Mouse (Mus musculus) limb, embryonic 12.5 days (tissue): ENCODE results near the gene Poldip2. TPM values are rescaled to one million over a fixed set of nuclear protein-coding genes. Genes with fewer than 3 reads are reported as not detected.

Source experiments
- ATAC-seq: fragments of 200-750 bp; cut with Nextera tagmentation; 2 replicates; pipeline ENCODE4 v1.8.0; 2017; ENCODE audit warnings: low read depth, moderate TSS enrichment; ENCODE audit not compliant: insufficient number of reproducible peaks, insufficient read depth, low FRiP score, low TSS enrichment
- H3K27ac ChIP-seq: fragments of 300-500 bp; sonication (generic); 2 replicates; pipeline ENCODE4 v1.5.1; 2016; ENCODE audit warnings: mild to moderate bottlenecking, moderate library complexity
- H3K27me3 ChIP-seq: fragments of 300-500 bp; sonication (generic); 2 replicates; pipeline ENCODE4 v1.6.1; 2016; ENCODE audit warnings: mild to moderate bottlenecking, moderate library complexity
- H3K36me3 ChIP-seq: fragments of 300-500 bp; sonication (generic); 2 replicates; pipeline ENCODE4 v1.6.1; 2016; ENCODE audit warnings: mild to moderate bottlenecking, moderate library complexity
- H3K4me1 ChIP-seq: fragments of 300-500 bp; sonication (generic); replicated peaks from 2 replicates; pipeline ENCODE4 v1.6.1; 2016
- H3K4me2 ChIP-seq: fragments of 300-500 bp; sonication (generic); 2 replicates; pipeline ENCODE4 v1.6.1; 2016; ENCODE audit warnings: mild to moderate bottlenecking, moderate library complexity
- H3K4me3 ChIP-seq: fragments of 300-500 bp; sonication (generic); replicated peaks from 2 replicates; pipeline ENCODE4 v1.5.1; 2016; ENCODE audit warnings: mild to moderate bottlenecking
- H3K9ac ChIP-seq: fragments of 300-500 bp; sonication (generic); replicated peaks from 2 replicates; pipeline ENCODE4 v1.6.1; 2016; ENCODE audit warnings: mild to moderate bottlenecking, moderate library complexity
- H3K9me3 ChIP-seq: fragments of 300-500 bp; sonication (generic); 2 replicates; pipeline ENCODE4 v1.6.1; 2016; ENCODE audit warnings: mild to moderate bottlenecking, moderate library complexity
- WGBS: fragments of 180-500 bp; shearing (Covaris S2); methylation state at CpG from one replicate; pipeline ENCODE4 v1.1.7; 2016; 5-methylcytosine and 5-hydroxymethylcytosine counted together
- polyA plus RNA-seq: library from polyadenylated mRNA; unstranded; fragments of >200 nt; fragmentation: Nextera tagmentation; extraction: Ambion mirVana; gene quantifications from 2 replicates; pipeline ENCODE4 v1.2.1, GENCODE M21; 2016

The Poldip2 gene
- polyA plus RNA-seq, 1 experiment from 2014 or later = 180 TPM

DNA sequence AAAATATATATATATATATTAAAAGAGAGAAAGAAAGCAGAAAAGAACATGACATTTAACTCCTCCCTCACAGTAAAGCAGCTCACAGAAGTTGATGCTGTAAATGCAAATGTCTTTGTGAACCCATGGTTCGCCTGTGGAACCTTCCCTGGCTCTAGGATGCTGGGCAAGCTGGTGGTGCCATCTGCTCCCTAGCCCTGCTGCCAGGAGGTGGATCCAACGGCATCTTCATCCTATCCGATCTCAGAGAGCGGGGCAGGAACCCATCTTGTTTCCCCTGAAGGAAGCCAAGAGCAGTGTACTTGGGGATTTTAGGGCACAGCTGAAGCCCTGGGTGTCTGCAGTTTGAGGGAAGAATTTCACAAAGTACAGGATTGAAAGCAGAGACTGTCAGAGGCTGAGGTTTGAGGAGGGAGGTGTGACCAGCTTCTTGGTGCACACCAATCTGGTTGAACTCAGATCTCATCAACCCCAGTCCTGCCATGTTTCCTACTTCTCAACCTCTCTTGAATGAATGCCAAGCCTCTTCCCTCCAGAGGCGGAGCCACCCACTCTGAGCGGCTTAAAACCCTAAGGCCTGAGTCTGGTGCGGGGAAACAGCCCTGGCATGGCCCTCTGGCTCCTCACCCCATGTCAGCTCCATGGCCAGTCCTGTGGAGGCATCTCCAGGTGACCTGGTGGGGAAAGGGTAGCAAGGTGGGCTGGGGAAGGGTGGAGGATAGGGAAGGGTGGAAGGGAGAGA, 8.9 kb upstream of the Poldip2 start, which contains the start of gene Sebox:
Gene Sebox (plus strand): TSS at position 539 of the 742 bp plus-strand sequence.
- H3K27ac ChIP-seq = no peak within 1 kb of the TSS
- no peak within 1 kb of the TSS for H3K4me2 ChIP-seq
- WGBS = 74% methylated on average over 7 of the region's 7 CpGs
- H3K9me3 ChIP-seq = no peaks in the 10 kb centered on the region
- ATAC-seq = no peak
- no peak within 1 kb of the TSS for H3K4me3 ChIP-seq
- peaks cover 36% of the 10 kb centered on the region for H3K27me3 ChIP-seq
- H3K4me1 ChIP-seq = peaks cover 3% of the 10 kb centered on the region; the same call in 1 of the 2 replicates
- H3K36me3 ChIP-seq = peaks cover 25% of the 10 kb centered on the region
- no peak within 1 kb of the TSS for H3K9ac ChIP-seq

DNA sequence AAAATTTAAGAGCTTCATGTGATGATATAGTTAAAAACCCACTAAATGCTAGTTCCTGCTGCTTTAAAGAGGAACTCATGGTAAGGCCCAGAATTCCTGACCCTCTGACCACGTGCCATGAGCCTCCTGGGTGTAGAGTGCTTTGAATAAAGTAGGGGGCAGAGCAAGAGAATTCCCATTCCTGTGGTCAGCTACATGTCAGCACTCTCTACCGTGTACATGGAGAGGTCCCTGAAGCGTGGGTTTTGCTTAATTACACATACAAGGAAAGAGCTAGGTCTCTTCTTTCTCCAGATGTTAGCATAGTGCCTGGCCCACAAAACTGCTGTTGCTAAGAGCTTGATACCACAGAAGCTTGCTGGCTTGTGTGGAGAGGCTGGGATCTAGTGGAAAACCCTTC, 6.6 kb upstream of the Poldip2 start:
- peaks cover 17% of the 10 kb centered on the region for H3K27me3 ChIP-seq
- no peak overlapping the region for H3K4me3 ChIP-seq
- no peaks in the 10 kb centered on the region for H3K4me1 ChIP-seq
- H3K27ac ChIP-seq = no peak overlapping the region
- H3K9me3 ChIP-seq = no peaks in the 10 kb centered on the region
- WGBS = 86% methylated on average over 3 of the region's 3 CpGs
- no peak for ATAC-seq
- no peak overlapping the region for H3K4me2 ChIP-seq
- peaks cover 42% of the 10 kb centered on the region for H3K36me3 ChIP-seq
- no peak overlapping the region for H3K9ac ChIP-seq

DNA sequence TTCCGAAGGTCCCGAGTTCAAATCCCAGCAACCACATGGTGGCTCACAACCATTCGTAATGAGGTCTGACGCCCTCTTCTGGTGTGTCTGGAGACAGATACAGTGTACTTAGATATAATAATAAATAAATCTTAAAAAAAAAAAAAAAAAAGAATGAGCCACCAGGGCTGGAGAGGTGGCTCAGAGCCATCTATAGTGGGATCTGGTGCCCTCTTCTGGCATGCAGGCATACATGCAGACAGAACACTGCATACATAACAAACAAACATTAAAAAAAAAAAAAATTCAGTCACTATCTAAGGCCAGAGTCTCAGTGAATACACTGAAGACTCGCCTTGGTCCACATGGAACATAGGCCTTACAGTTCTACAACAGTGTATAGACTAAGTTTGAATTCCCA, 2.8 kb upstream of the Poldip2 start:
- Histone ChIP-seq H3K4me3 (no peak overlapping the region), H3K36me3 (peaks cover 47% of the 10 kb centered on the region)

DNA sequence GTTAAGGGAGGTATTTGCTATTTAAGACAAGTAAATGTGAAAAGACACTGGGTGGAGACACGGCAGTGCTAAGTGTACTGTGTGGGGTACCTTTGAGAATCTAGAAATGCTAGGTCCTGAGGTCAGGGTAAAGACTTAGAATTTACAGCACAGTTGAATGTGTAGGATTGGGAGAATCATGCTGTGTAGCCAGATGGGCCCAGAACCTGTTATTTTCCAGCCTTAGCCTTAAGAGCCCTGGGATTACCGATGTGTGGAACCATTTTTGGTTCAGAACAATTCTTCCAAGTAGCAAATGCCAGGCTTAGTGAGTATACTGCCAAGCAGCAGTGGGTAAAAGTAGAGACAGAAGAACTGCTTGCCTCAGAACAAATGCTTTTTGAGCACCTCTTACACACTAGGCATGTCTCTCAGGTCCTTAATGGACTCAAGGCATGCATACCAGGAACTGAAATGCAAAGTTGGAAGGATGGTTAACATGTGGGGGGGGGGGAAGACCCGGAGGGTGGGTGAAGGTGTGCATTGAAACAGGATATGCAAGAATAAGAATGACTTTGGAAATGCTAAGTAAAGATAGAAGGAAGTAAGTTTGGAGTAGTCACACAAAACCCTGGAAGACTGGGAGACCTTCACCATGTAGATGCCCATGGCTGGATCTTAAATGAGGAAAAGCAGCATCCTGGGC, 1.3 kb downstream of the Poldip2 start:
- ATAC-seq = no peak
- WGBS = 84% methylated on average over 3 of the region's 3 CpGs
- Histone ChIP-seq H3K4me3 (peak overlapping the region; percentile 69), H3K27me3 (no peaks in the 10 kb centered on the region), H3K4me1 (peaks cover 16% of the 10 kb centered on the region), H3K9me3 (no peaks in the 10 kb centered on the region), H3K9ac (peak overlapping the region; percentile 94; the same call in 1 of the 2 replicates), H3K27ac (no peak overlapping the region), H3K4me2 (peak overlapping the region; percentile 86), H3K36me3 (peaks cover 56% of the 10 kb centered on the region)

More for the DNA sequence above, 2.8 kb upstream of the Poldip2 start:
- 85% methylated on average over 5 of the region's 5 CpGs for WGBS
- H3K4me1 ChIP-seq = peaks cover 16% of the 10 kb centered on the region
- no peaks in the 10 kb centered on the region for H3K9me3 ChIP-seq
- no peaks in the 10 kb centered on the region for H3K27me3 ChIP-seq
- no peak overlapping the region for H3K4me2 ChIP-seq
- no peak overlapping the region for H3K9ac ChIP-seq
- no peak overlapping the region for H3K27ac ChIP-seq
- ATAC-seq = no peak

DNA sequence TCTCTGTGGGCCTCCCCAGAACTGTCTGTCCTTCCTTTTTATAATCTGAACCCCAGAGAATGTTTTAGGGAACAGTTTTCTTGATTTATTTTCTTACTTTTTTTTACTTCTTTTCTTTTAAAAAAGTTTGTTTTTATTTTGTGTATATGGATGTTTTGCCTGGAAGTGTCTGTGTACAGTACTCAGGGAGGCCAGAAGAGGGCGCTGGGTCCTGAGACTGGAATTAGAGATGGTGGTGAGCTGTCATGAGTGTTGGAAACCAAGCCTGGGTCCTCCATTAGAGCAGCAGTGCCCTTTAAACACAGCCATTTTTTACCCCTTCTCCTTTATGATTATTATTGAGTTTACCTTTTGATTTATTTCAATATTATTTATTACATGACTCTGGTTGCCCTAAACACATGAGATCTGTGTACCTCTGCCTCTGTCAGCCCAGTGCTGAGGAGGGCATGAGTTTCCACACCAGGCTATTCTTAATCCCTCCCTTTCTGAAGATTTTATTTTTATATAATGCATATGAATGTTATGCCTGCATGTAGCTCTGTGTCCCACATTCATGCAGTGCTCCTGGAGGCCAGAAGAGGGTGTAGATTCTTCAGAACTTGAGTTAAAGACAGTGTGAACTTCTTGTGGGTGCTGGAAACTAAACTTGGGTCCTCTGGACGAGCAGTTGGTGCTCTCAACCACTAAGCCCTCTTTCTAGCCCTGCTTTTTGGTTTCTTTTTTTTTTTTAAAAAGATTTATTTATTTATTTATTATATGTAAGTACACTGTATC, 3.7 kb downstream of the Poldip2 start:
- Histone ChIP-seq H3K27ac (no peak overlapping the region), H3K9me3 (no peaks in the 10 kb centered on the region), H3K36me3 (peaks cover 66% of the 10 kb centered on the region), H3K9ac (no peak overlapping the region), H3K4me1 (peaks cover 16% of the 10 kb centered on the region), H3K4me2 (no peak overlapping the region), H3K4me3 (no peak overlapping the region), H3K27me3 (no peaks in the 10 kb centered on the region)
- ATAC-seq = no peak
- WGBS = 67% methylated on average over 2 of the region's 2 CpGs

DNA sequence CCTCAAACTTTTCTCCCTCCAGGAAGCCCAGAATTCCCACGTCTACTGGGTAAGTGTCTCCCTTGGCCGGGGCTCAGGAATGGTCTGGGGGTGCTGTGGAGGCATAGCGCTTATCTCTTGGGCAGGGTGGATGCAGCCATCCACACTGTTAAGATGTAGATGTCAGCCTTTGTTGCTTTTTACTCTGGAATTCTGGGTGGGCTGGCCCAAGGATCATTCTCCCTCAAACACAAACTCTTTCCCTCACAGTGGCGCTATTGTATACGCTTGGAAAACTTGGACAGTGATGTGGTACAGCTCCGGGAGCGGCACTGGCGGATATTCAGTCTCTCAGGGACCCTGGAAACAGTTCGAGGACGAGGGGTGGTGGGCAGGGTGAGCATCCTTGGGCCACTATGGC, 6.9 kb downstream of the Poldip2 start:
- H3K36me3 ChIP-seq = peaks cover 95% of the 10 kb centered on the region

DNA sequence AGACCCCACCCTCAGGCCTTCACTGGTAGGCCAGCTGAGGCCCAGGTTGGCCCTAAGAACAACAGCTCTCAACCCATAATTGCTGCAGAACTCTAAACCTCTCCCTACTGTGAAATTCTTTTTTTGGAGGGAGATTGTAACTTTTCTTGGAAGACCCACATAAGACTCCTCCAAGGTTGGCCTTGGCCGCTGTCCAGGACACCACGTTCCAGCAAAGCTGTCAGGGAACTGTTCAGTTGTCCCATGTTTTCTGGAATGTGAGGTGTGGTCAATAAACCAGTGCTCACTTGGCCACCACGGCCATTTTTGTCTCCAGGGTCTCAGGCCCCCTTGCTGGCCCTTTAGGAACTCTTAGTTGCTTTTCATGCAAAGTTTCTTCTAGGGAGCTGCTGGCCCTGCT, 9.9 kb downstream of the Poldip2 start:
- WGBS = 89% methylated on average over 3 of the region's 3 CpGs
- Histone ChIP-seq H3K4me3 (no peak overlapping the region), H3K27me3 (no peaks in the 10 kb centered on the region), H3K4me1 (no peaks in the 10 kb centered on the region), H3K27ac (no peak overlapping the region), H3K4me2 (no peak overlapping the region), H3K9me3 (no peaks in the 10 kb centered on the region), H3K9ac (no peak overlapping the region), H3K36me3 (peaks cover 96% of the 10 kb centered on the region)
- ATAC-seq = no peak

More for the DNA sequence above, 6.9 kb downstream of the Poldip2 start:
- H3K4me3 ChIP-seq = no peak overlapping the region
- no peak overlapping the region for H3K27ac ChIP-seq
- WGBS = 92% methylated on average over 10 of the region's 10 CpGs
- H3K27me3 ChIP-seq = no peaks in the 10 kb centered on the region
- no peak overlapping the region for H3K4me2 ChIP-seq
- no peak for ATAC-seq
- no peak overlapping the region for H3K9ac ChIP-seq
- H3K9me3 ChIP-seq = no peaks in the 10 kb centered on the region
- no peaks in the 10 kb centered on the region for H3K4me1 ChIP-seq

DNA sequence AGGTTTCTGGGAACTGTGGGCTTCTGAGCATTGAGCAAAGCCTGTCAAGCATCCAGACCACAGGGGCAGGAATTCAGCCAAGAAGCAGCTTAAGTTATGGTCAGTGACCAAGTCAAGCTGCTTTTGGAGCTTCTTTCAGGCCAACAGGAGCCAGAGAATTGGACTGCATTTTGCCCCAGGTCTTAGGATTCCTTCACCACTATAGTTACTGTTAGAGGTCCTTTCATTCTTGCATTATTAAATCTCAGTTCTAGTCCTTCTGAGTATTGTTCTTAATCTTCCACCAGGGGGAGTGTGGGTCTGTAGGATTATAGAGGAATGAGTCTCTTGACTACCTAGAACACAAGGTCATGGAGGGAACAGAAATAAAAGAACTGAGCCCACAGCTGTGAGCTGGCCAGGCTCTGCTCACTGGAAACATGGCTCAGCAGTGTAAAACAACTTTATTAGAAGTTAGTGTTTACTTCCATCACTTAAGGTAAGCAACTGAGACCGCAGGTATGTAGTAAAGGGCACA, 10.5 kb downstream of the Poldip2 start:
- no peaks in the 10 kb centered on the region for H3K27me3 ChIP-seq
- no peak for ATAC-seq
- H3K36me3 ChIP-seq = peaks cover 99% of the 10 kb centered on the region
- H3K4me3 ChIP-seq = no peak overlapping the region
- 97% methylated on average over 1 of the region's 1 CpGs for WGBS
- no peaks in the 10 kb centered on the region for H3K9me3 ChIP-seq
- H3K27ac ChIP-seq = no peak overlapping the region
- H3K9ac ChIP-seq = no peak overlapping the region
- H3K4me1 ChIP-seq = no peaks in the 10 kb centered on the region
- H3K4me2 ChIP-seq = no peak overlapping the region

DNA sequence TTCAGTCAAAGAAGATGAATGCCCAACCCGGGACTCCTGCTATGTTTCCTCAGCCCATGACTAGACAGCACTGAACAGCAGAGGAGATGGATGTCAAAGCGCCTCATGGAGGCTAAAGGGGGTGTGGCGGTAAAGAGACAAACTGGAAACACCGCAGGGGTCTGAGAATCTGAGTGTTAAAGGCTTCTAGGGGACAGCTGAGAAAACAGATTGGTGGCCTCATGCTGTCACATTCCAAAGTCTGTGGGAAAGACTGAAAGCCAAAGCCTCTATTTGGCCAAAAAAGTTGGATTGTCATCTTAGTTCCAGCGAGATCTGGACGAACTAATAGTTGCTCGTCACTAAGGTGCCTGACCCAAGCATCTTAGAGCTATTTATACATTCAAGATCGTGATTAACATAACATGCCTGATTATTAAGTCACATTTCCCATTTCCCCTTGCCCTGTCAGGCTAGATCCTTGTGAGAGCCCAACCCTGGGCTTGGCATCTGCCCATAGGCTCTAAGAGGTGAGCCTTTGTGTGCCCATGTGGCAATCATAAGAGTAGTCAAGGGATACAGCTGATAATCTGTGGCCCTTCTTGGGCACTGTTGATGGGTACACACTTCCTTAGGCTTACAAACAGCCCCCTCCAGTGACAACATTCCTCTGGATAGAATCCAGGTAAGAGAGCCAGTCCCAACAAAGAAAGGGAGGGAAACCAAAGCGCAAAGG, 11.4 kb downstream of the Poldip2 start:
- Histone ChIP-seq H3K4me1 (no peaks in the 10 kb centered on the region), H3K36me3 (peaks cover 99% of the 10 kb centered on the region), H3K27ac (no peak overlapping the region), H3K9ac (no peak overlapping the region), H3K9me3 (no peaks in the 10 kb centered on the region), H3K4me3 (no peak overlapping the region), H3K27me3 (no peaks in the 10 kb centered on the region), H3K4me2 (no peak overlapping the region)
- 89% methylated on average over 9 of the region's 9 CpGs for WGBS
- ATAC-seq = no peak

DNA sequence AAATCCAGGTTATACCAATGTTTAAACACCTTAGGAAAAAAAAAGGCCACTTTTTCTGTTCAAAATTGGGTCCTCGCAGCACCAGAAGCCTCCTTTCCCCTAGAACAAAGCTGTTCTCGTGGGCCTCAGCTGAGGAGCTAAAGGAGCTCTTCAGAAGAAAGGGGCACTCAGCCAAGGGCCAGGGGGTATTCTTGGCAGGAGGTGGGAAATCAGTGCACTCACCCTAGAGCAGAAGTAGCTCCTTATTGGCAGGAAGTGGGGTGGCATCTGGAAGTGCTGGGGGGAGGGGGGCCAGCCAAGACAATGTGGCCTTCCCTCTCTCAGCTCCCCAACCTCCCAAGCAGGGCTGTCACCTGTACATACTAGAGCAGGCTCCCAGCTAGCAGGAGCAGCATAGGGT, 12.8 kb downstream of the Poldip2 start:
- H3K4me1 ChIP-seq = no peaks in the 10 kb centered on the region
- peaks cover 99% of the 10 kb centered on the region for H3K36me3 ChIP-seq
- H3K9me3 ChIP-seq = no peaks in the 10 kb centered on the region
- no peak for ATAC-seq
- no peak overlapping the region for H3K4me2 ChIP-seq
- no peak overlapping the region for H3K4me3 ChIP-seq
- WGBS = 92% methylated on average over 2 of the region's 2 CpGs
- H3K27me3 ChIP-seq = no peaks in the 10 kb centered on the region
- H3K9ac ChIP-seq = no peak overlapping the region
- H3K27ac ChIP-seq = no peak overlapping the region
